12 mouse cellular contexts compared by ENCODE assay signal in genomic region chr19:23771971-23772370, GRCm38 (mm10). TPM values are rescaled to one million over a fixed set of nuclear protein-coding genes. Genes with fewer than 3 reads are reported as not detected.
DNase-seq lines count a peak whose midpoint lies in the region; TF ChIP-seq lines count a peak whose summit lies in the region.
"Had no signal": no experiment of that assay in that cellular context is flagged by ENCODE, and none has a peak within 500 bp of the region (broad histone marks: within the 10 kb centered on the region; RNA-seq: fewer than 3 reads in every experiment).

No protein-coding gene starts in this region.

- 0 out of 2 replicates have a peak, but pooled peaks cover 2% of the 10 kb centered on the region for H3K4me1 ChIP-seq in bone marrow macrophage, adult 2 months (ENCODE audit: control insufficient read depth, insufficient read depth, low read length)
- peaks cover 6% of the 10 kb centered on the region for H3K4me1 ChIP-seq in olfactory bulb, adult 2 months (ENCODE audit: control insufficient read depth, insufficient read depth, low read length)
- H3K4me1 ChIP-seq: intestine, embryonic 15.5 days; liver, embryonic 15.5 days had no signal

- intact Hi-C loops in left cerebral cortex, adult 2 months (cut with DNase I) = no loop called here
- intact Hi-C loops in left cerebral cortex, postnatal 36 days (cut with DNase I) = no loop called here

- WGBS in olfactory bulb, adult 2 months = 82% methylated on average over 7 of the region's 7 CpGs

- no peak for TF ChIP-seq POLR2A in bone marrow macrophage, adult 2 months (IDR thresholded peaks at IDR 0.05; ENCODE audit: borderline replicate concordance, low read depth, low read length)
- no peak for TF ChIP-seq POLR2A in olfactory bulb, adult 2 months (IDR thresholded peaks at IDR 0.05; ENCODE audit: insufficient read depth, low read depth, low read length)

- no peak for DNase-seq in left cerebral cortex, adult 2 months (ENCODE audit: extremely low spot score in 1 of 2, low spot score in 2 of 2)
- no peak for DNase-seq in left cerebral cortex, postnatal 36 days (ENCODE audit: low spot score in 2 of 2)
- DNase-seq in ES-CJ7 (ENCODE audit: low read depth, low spot score) = peak; percentile 55
- DNase-seq in right cerebral cortex, postnatal 4 days = no peak
- DNase-seq in T-cell, adult 2 months (ENCODE audit: low spot score) = no peak
- DNase-seq: gastrocnemius, postnatal 25 days had no signal

- no peak overlapping the region for H3K27ac ChIP-seq in left cerebral cortex, adult 2 months
- no peak overlapping the region for H3K27ac ChIP-seq in bone marrow macrophage, adult 2 months (ENCODE audit: insufficient read depth, low read depth, low read length)
- H3K27ac ChIP-seq in olfactory bulb, adult 2 months (ENCODE audit: insufficient read depth, low read depth, low read length) = no peak overlapping the region
- H3K27ac ChIP-seq: embryonic facial prominence, embryonic 15.5 days; intestine, embryonic 15.5 days; liver, embryonic 15.5 days had no signal

- H3K4me3 ChIP-seq in left cerebral cortex, adult 2 months = no peak overlapping the region
- no peak overlapping the region for H3K4me3 ChIP-seq in bone marrow macrophage, adult 2 months (ENCODE audit: insufficient read depth, low read length)
- H3K4me3 ChIP-seq in olfactory bulb, adult 2 months (ENCODE audit: insufficient read depth, low read depth, low read length) = no peak overlapping the region
- H3K4me3 ChIP-seq: embryonic facial prominence, embryonic 15.5 days; intestine, embryonic 15.5 days; liver, embryonic 15.5 days; neural tube, embryonic 13.5 days had no signal

- TF ChIP-seq CTCF in left cerebral cortex, adult 2 months (IDR thresholded peaks at IDR 0.05) = peak; percentile 45
- peak; percentile 50 for TF ChIP-seq CTCF in bone marrow macrophage, adult 2 months (IDR thresholded peaks at IDR 0.05; ENCODE audit: low read depth, low read length)
- TF ChIP-seq CTCF in olfactory bulb, adult 2 months (IDR thresholded peaks at IDR 0.05; ENCODE audit: insufficient read depth, low read depth, low read length) = peak; percentile 30; the same call in 1 of the 2 replicates

RNA-seq across cellular contexts. Expression of gene Apba1, which starts 13.3 kb away (rescaled TPM):
- 100 to 1,000 TPM; 127 to 134 TPM for total RNA-seq in left cerebral cortex, adult 2 months (2021)
- 100 to 1,000 TPM; 120 to 138 TPM for total RNA-seq in left cerebral cortex, postnatal 36 days (2021)
- polyA plus RNA-seq in bone marrow macrophage, adult 2 months (2012; ENCODE audit: insufficient read depth, insufficient read length, missing spikeins) = 9.3 and 11.8 TPM in 2 replicates
- 45.8 TPM in 1 of 2 replicates, not detected in the other for polyA plus RNA-seq in olfactory bulb, adult 2 months (2012; ENCODE audit: insufficient read depth, insufficient read length, low replicate concordance, missing spikeins)
